Mouse (Mus musculus): Measurements from ENCODE around the gene Rint1.

DNA sequence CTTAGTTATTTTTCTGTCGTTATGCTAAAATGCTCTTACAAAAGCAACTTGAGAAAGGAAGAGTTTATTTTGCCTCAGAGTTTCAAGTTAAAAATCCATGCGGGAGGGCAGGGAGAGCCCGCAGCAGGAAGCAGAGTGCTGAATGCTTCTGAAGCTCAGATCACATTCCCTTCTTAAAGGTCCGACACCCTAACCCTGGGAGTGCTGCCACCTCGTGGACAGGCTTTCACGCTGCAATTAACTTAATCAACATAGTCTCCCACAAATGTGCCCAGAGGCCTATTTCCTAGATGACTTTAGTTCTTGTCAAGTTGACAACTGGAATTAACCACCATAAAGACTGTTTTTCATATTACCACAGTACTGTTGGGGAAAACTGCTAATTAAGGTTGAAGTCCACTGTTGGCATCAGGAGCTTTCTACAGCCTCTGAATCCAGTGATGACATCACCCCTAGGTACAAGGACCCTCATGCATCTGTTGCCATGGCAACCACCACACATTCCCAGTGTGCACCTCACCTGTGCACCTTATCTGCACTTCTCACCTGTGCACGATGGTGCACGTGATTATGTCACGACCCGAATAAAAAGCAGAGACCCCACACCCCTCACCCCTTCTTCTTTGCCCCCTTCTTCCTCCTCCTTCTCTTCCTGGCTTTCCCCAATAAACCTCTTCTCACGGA is 39.0 kb downstream of the Rint1 start:
- TF ChIP-seq POLR2A (IDR thresholded peaks at IDR 0.05; ENCODE audit: low read depth, low read length): no peak
- peak; percentile 84 for TF ChIP-seq CTCF (conservative IDR thresholded peaks at IDR 0.05; ENCODE audit: insufficient read depth, insufficient read length, low read depth, low read length)
